Mouse (Mus musculus) liver, embryonic 15.5 days (tissue): ENCODE data around the gene Nrbp1. TPM values are rescaled to one million over a fixed set of nuclear protein-coding genes. Genes with fewer than 3 reads are reported as not detected.

Experiments
- ATAC-seq: fragments of 200-750 bp; cut with Nextera tagmentation; 2 replicates; pipeline ENCODE4 v1.8.0; 2017; ENCODE audit warnings: moderate number of reproducible peaks, mild to moderate bottlenecking, moderate library complexity; ENCODE audit not compliant: insufficient read depth
- H3K27ac ChIP-seq: fragments of 300-500 bp; sonication (generic); replicated peaks from 2 replicates; pipeline ENCODE4 v1.5.1; 2015; ENCODE audit warnings: mild to moderate bottlenecking, inconsistent platforms
- H3K27me3 ChIP-seq: fragments of 300-500 bp; sonication (generic); 2 replicates; pipeline ENCODE4 v1.6.1; 2015; ENCODE audit warnings: mild to moderate bottlenecking, inconsistent platforms
- H3K36me3 ChIP-seq: fragments of 300-500 bp; sonication (generic); replicated peaks from 2 replicates; pipeline ENCODE4 v1.6.1; 2015; ENCODE audit warnings: moderate library complexity, mild to moderate bottlenecking, inconsistent platforms
- H3K4me1 ChIP-seq: fragments of 300-500 bp; sonication (generic); replicated peaks from 2 replicates; pipeline ENCODE4 v1.6.1; 2015; ENCODE audit warnings: inconsistent platforms
- H3K4me2 ChIP-seq: fragments of 300-500 bp; sonication (generic); 2 replicates; pipeline ENCODE4 v1.6.1; 2015; ENCODE audit warnings: moderate library complexity, mild to moderate bottlenecking, inconsistent platforms
- H3K4me3 ChIP-seq: fragments of 300-500 bp; sonication (generic); replicated peaks from 2 replicates; pipeline ENCODE4 v1.5.1; 2015; ENCODE audit warnings: mild to moderate bottlenecking, inconsistent platforms
- H3K9ac ChIP-seq: fragments of 300-500 bp; sonication (generic); 2 replicates; pipeline ENCODE4 v1.6.1; 2015; ENCODE audit warnings: moderate library complexity, mild to moderate bottlenecking, inconsistent platforms
- H3K9me3 ChIP-seq: fragments of 300-500 bp; sonication (generic); replicated peaks from 2 replicates; pipeline ENCODE4 v1.6.1; 2016; ENCODE audit warnings: inconsistent platforms
- WGBS: fragments of 180-500 bp; shearing (Covaris S2); methylation state at CpG from one replicate; pipeline ENCODE4 v1.1.7; 2015; ENCODE audit warnings: mixed read lengths; ENCODE audit not compliant: insufficient replicate concordance; 5-methylcytosine and 5-hydroxymethylcytosine counted together
- polyA plus RNA-seq: library from polyadenylated mRNA; unstranded; fragments of >200 nt; fragmentation: Nextera tagmentation; extraction: Ambion mirVana; gene quantifications from 2 replicates; pipeline ENCODE4 v1.2.1, GENCODE M21; 2015

Nrbp1 gene
- polyA plus RNA-seq, 1 experiment from 2014 or later = 47.5 TPM

GRCm38 (mm10) chr5:31250716-31251115, 10.1 kb downstream of the Nrbp1 start:
- no peak overlapping the region for H3K27ac ChIP-seq
- H3K36me3 ChIP-seq = peaks cover 61% of the 10 kb centered on the region
- no peak overlapping the region for H3K4me2 ChIP-seq
- H3K9ac ChIP-seq = no peak overlapping the region
- H3K9me3 ChIP-seq = no peaks in the 10 kb centered on the region
- H3K4me1 ChIP-seq = peaks cover 34% of the 10 kb centered on the region
- ATAC-seq = no peak
- 74% methylated on average over 4 of the region's 4 CpGs for WGBS
- H3K27me3 ChIP-seq = no peaks in the 10 kb centered on the region
- no peak overlapping the region for H3K4me3 ChIP-seq

GRCm38 (mm10) chr5:31251541-31252101, 11.0 kb downstream of the Nrbp1 start, which contains the start of gene Krtcap3:
Gene Krtcap3, plus strand, starts transcription at chr5:31251691.
- peak; percentile 76 for ATAC-seq
- no peak within 1 kb of the TSS for H3K9ac ChIP-seq

GRCm38 (mm10) chr5:31252151-31252550, 11.5 kb downstream of the Nrbp1 start:
- ATAC-seq = no peak
- H3K9ac ChIP-seq = no peak overlapping the region
- no peak overlapping the region for H3K27ac ChIP-seq
- H3K4me3 ChIP-seq = peak overlapping the region; percentile 55
- peaks cover 47% of the 10 kb centered on the region for H3K36me3 ChIP-seq
- H3K4me1 ChIP-seq = peaks cover 34% of the 10 kb centered on the region
- 76% methylated on average over 10 of the region's 10 CpGs for WGBS
- H3K4me2 ChIP-seq = peak overlapping the region; percentile 70
- H3K9me3 ChIP-seq = no peaks in the 10 kb centered on the region
- no peaks in the 10 kb centered on the region for H3K27me3 ChIP-seq

More at GRCm38 (mm10) chr5:31251541-31252101, 11.0 kb downstream of the Nrbp1 start, which contains the start of gene Krtcap3:
- peak within 1 kb of the TSS; percentile 70 for H3K4me2 ChIP-seq
- H3K4me1 ChIP-seq = peaks cover 34% of the 10 kb centered on the region
- H3K27me3 ChIP-seq = no peaks in the 10 kb centered on the region
- H3K36me3 ChIP-seq = peaks cover 52% of the 10 kb centered on the region
- H3K9me3 ChIP-seq = no peaks in the 10 kb centered on the region
- H3K27ac ChIP-seq = no peak within 1 kb of the TSS
- 60% methylated on average over 47 of the region's 47 CpGs for WGBS
- peak within 1 kb of the TSS; percentile 55 for H3K4me3 ChIP-seq

- Histone ChIP-seq H3K4me2 (0 out of 2 replicates have a peak overlapping the region, but pooled peaks have one; percentile 70), H3K36me3 (peaks cover 39% of the 10 kb centered on the region), H3K4me1 (peaks cover 34% of the 10 kb centered on the region), H3K27me3 (no peaks in the 10 kb centered on the region), H3K27ac (no peak overlapping the region), H3K9ac (no peak overlapping the region), H3K9me3 (no peaks in the 10 kb centered on the region), H3K4me3 (no peak overlapping the region)
- 80% methylated on average over 16 of the region's 16 CpGs for WGBS
- no peak for ATAC-seq
Observed at GRCm38 (mm10) chr5:31252795-31253545, 12.3 kb downstream of the Nrbp1 start.

GRCm38 (mm10) chr5:31253806-31254205, 13.1 kb downstream of the Nrbp1 start:
- Histone ChIP-seq H3K9ac (no peak overlapping the region), H3K27ac (no peak overlapping the region), H3K9me3 (no peaks in the 10 kb centered on the region), H3K4me3 (no peak overlapping the region), H3K27me3 (no peaks in the 10 kb centered on the region), H3K4me1 (peaks cover 34% of the 10 kb centered on the region), H3K4me2 (no peak overlapping the region), H3K36me3 (peaks cover 31% of the 10 kb centered on the region)
- no peak for ATAC-seq
- WGBS = 80% methylated on average over 8 of the region's 8 CpGs

GRCm38 (mm10) chr5:31254452-31254851, 13.8 kb downstream of the Nrbp1 start:
- H3K4me3 ChIP-seq = no peak overlapping the region
- no peaks in the 10 kb centered on the region for H3K27me3 ChIP-seq
- no peaks in the 10 kb centered on the region for H3K9me3 ChIP-seq
- H3K4me2 ChIP-seq = no peak overlapping the region
- peaks cover 25% of the 10 kb centered on the region for H3K36me3 ChIP-seq
- H3K4me1 ChIP-seq = peaks cover 34% of the 10 kb centered on the region
- WGBS = 58% methylated on average over 7 of the region's 7 CpGs
- no peak overlapping the region for H3K27ac ChIP-seq
- no peak for ATAC-seq
- no peak overlapping the region for H3K9ac ChIP-seq

GRCm38 (mm10) chr5:31254901-31255300, 14.2 kb downstream of the Nrbp1 start:
- Histone ChIP-seq H3K9ac (no peak overlapping the region), H3K27me3 (no peaks in the 10 kb centered on the region), H3K27ac (0 out of 2 replicates have a peak overlapping the region, but pooled peaks have one; percentile 11), H3K4me3 (no peak overlapping the region), H3K36me3 (peaks cover 20% of the 10 kb centered on the region), H3K9me3 (no peaks in the 10 kb centered on the region), H3K4me2 (no peak overlapping the region), H3K4me1 (peaks cover 34% of the 10 kb centered on the region)
- ATAC-seq = no peak
- 55% methylated on average over 8 of the region's 8 CpGs for WGBS

GRCm38 (mm10) chr5:31255381-31255780, 14.7 kb downstream of the Nrbp1 start:
- Histone ChIP-seq H3K4me3 (no peak overlapping the region), H3K4me1 (peaks cover 34% of the 10 kb centered on the region), H3K36me3 (peaks cover 15% of the 10 kb centered on the region), H3K4me2 (no peak overlapping the region), H3K9ac (no peak overlapping the region), H3K27ac (no peak overlapping the region), H3K27me3 (no peaks in the 10 kb centered on the region), H3K9me3 (no peaks in the 10 kb centered on the region)
- ATAC-seq = no peak
- WGBS = 82% methylated on average over 2 of the region's 2 CpGs

GRCm38 (mm10) chr5:31255971-31256370, 15.3 kb downstream of the Nrbp1 start:
- peaks cover 9% of the 10 kb centered on the region for H3K36me3 ChIP-seq
- no peak overlapping the region for H3K4me3 ChIP-seq
- peaks cover 34% of the 10 kb centered on the region for H3K4me1 ChIP-seq
- no peak overlapping the region for H3K27ac ChIP-seq
- 61% methylated on average over 2 of the region's 2 CpGs for WGBS
- no peak for ATAC-seq
- no peak overlapping the region for H3K4me2 ChIP-seq
- no peak overlapping the region for H3K9ac ChIP-seq
- no peaks in the 10 kb centered on the region for H3K9me3 ChIP-seq
- H3K27me3 ChIP-seq = no peaks in the 10 kb centered on the region

GRCm38 (mm10) chr5:31257616-31258015, 17.0 kb downstream of the Nrbp1 start:
- no peak for ATAC-seq
- H3K9me3 ChIP-seq = no peaks in the 10 kb centered on the region
- no peaks in the 10 kb centered on the region for H3K36me3 ChIP-seq
- no peak overlapping the region for H3K9ac ChIP-seq
- WGBS = 71% methylated on average over 11 of the region's 11 CpGs
- no peaks in the 10 kb centered on the region for H3K27me3 ChIP-seq
- no peak overlapping the region for H3K4me3 ChIP-seq
- no peak overlapping the region for H3K4me2 ChIP-seq
- H3K27ac ChIP-seq = no peak overlapping the region
- peaks cover 21% of the 10 kb centered on the region for H3K4me1 ChIP-seq

GRCm38 (mm10) chr5:31266101-31266500, 25.4 kb downstream of the Nrbp1 start:
- 70% methylated on average over 7 of the region's 7 CpGs for WGBS
- H3K4me2 ChIP-seq = no peak overlapping the region
- no peak for ATAC-seq
- no peak overlapping the region for H3K9ac ChIP-seq
- no peak overlapping the region for H3K27ac ChIP-seq
- no peaks in the 10 kb centered on the region for H3K36me3 ChIP-seq
- H3K9me3 ChIP-seq = no peaks in the 10 kb centered on the region
- H3K4me3 ChIP-seq = no peak overlapping the region
- no peaks in the 10 kb centered on the region for H3K4me1 ChIP-seq
- no peaks in the 10 kb centered on the region for H3K27me3 ChIP-seq
